Mouse (Mus musculus) bone marrow macrophage, adult 2 months (primary cell): ENCODE measurements around the gene Slc16a9. TPM values are rescaled to one million over a fixed set of nuclear protein-coding genes. Genes with fewer than 3 reads are reported as not detected.
A peak's percentile ranks its signal among the peaks of the same experiment; 100 is the strongest.

Source experiments
- H3K27ac ChIP-seq: 2 replicates; pipeline ENCODE4 v1.5.1; 2012; ENCODE audit warnings: low read depth, low read length; ENCODE audit not compliant: insufficient read depth
- H3K4me1 ChIP-seq: 2 replicates; pipeline ENCODE4 v1.6.1; 2012; ENCODE audit warnings: low read length; ENCODE audit not compliant: control insufficient read depth, insufficient read depth
- H3K4me3 ChIP-seq: 2 replicates; pipeline ENCODE4 v1.5.1; 2012; ENCODE audit warnings: mild to moderate bottlenecking, low read length, moderate library complexity; ENCODE audit not compliant: insufficient read depth
- CTCF ChIP-seq: IDR thresholded peaks from 2 replicates; pipeline ENCODE4 v1.5.1; 2012; ENCODE audit warnings: low read depth, mild to moderate bottlenecking, low read length, moderate library complexity
- POLR2A ChIP-seq: IDR thresholded peaks from 2 replicates; pipeline ENCODE4 v1.6.1; 2012; ENCODE audit warnings: mild to moderate bottlenecking, low read depth, low read length, borderline replicate concordance
- polyA plus RNA-seq: library from polyadenylated mRNA; stranded (reverse); fragments of >200 nt; gene quantifications from 2 replicates; pipeline ENCODE4 v1.2.4, GENCODE M21; 2012; ENCODE audit not compliant: missing spikeins, insufficient read depth, insufficient read length

Gene Slc16a9
- polyA plus RNA-seq, 1 experiment: 0.34 TPM

- Histone ChIP-seq H3K27ac (no peak overlapping the region), H3K4me1 (peaks cover 16% of the 10 kb centered on the region), H3K4me3 (peak overlapping the region; percentile 64)
- TF ChIP-seq CTCF (no peak), POLR2A (no peak)
Observed at GRCm38 (mm10) chr10:70245559-70245945, 652 bp downstream of the Slc16a9 start.

DNA sequence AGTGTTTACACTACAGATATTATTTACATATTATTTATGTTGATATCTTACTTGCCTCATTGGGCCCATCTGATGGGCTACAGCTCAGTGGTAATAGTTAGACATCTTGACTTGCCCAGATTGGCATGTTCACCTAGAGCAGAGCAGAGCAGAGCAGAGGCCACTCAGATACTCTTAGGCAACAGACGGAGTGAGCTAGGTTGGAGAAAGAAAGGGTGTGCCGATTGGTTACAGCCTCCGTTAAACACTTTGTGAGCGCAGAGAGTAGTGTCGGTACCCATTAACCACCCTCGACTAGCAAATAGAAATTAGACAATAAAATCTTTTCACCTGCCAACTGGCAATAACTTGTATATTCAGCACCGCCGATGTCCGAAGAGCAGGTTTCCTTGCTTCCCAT is 1.2 kb downstream of the Slc16a9 start:
- H3K4me3 ChIP-seq: no peak overlapping the region
- TF ChIP-seq POLR2A (no peak), CTCF (no peak)
- H3K4me1 ChIP-seq: peaks cover 18% of the 10 kb centered on the region
- H3K27ac ChIP-seq: no peak overlapping the region

- no peak overlapping the region for H3K4me3 ChIP-seq
- H3K27ac ChIP-seq: no peak overlapping the region
- no peak for TF ChIP-seq CTCF
- TF ChIP-seq POLR2A: no peak
- peaks cover 2% of the 10 kb centered on the region; the same call in 1 of the 2 replicates for H3K4me1 ChIP-seq
Observed at GRCm38 (mm10) chr10:70250354-70250753, 5.5 kb downstream of the Slc16a9 start.

DNA sequence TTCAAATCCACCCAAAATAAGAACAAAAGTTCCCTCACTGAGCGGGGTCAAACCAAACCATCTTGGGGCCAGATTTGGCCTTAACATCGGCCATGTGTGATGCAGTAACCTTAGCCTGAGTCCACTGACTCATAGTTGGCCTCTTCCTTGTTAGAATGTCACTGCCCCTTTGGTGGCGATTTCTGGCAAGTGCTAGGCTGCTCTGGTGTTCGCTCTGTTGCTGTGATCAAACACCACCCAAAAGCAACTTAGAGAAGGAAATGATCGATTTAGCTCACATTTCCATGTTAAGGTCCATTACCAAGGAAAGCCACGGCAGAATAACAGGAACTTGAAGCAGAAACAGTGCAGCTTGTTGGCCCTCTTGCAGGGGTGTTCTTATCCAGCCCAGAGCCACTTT is 5.9 kb downstream of the Slc16a9 start:
- H3K27ac ChIP-seq: no peak overlapping the region
- H3K4me3 ChIP-seq: no peak overlapping the region
- no peak for TF ChIP-seq CTCF
- TF ChIP-seq POLR2A: no peak
- H3K4me1 ChIP-seq: peaks cover 2% of the 10 kb centered on the region; the same call in 1 of the 2 replicates

DNA sequence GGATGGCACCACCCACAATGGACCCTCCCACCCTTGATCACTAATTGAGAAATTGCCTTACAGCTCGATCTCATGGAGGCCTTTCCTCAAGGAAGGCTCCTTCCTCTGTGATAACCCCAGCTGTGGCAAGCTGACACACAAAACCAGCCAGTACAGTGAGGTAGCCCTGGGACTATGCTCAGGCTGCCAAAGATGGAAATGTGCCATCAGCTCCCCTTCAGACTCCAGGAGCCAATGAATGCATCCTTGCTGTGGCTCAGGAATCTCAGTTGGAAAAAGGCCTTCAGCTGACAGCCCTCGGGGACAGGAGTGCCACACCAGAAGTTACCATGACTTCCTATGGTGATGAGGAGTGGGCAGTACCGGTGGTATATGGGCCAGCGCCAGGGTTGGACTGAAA is 9.8 kb downstream of the Slc16a9 start:
- H3K4me1 ChIP-seq: peaks cover 11% of the 10 kb centered on the region
- no peak for TF ChIP-seq POLR2A
- TF ChIP-seq CTCF: no peak
- H3K27ac ChIP-seq: no peak overlapping the region
- no peak overlapping the region for H3K4me3 ChIP-seq

DNA sequence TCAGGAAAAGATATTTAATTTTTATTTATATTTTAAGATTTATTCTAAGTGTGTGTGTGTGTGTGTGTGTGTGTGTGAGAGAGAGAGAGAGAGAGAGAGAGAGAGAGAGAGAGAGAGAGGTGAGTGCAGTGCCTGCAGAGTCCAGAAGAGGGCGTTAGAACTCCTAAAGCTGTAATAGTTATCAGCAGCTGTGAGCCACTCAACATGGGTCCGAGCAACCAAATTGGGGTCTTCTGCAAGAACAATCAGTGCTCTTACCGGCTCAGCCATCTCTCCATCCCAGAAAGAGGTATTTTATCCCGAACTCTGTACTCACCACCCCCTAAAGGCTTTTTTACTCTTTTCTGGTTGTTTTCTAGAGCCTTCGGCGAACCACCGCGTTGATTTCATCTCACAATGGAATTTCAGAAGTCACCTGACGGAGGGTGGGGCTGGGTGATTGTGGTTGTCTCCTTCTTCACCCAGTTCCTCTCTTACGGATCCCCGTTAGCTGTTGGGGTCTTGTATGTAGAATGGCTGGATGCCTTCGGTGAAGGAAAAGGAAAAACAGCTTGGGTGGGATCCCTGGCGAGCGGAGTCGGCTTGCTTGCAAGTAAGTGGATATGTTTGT is 10.8 kb downstream of the Slc16a9 start:
- Histone ChIP-seq H3K4me1 (peaks cover 10% of the 10 kb centered on the region), H3K27ac (no peak overlapping the region), H3K4me3 (no peak overlapping the region)
- no peak for TF ChIP-seq POLR2A
- TF ChIP-seq CTCF: no peak

- no peak for TF ChIP-seq CTCF
- no peak for TF ChIP-seq POLR2A
- Histone ChIP-seq H3K27ac (no peak overlapping the region), H3K4me3 (no peak overlapping the region), H3K4me1 (peaks cover 9% of the 10 kb centered on the region)
Observed at GRCm38 (mm10) chr10:70257029-70257428, 12.1 kb downstream of the Slc16a9 start.

GRCm38 (mm10) chr10:70260904-70261303 is 16.0 kb downstream of the Slc16a9 start:
- Histone ChIP-seq H3K27ac (no peak overlapping the region), H3K4me1 (peaks cover 9% of the 10 kb centered on the region), H3K4me3 (no peak overlapping the region)
- TF ChIP-seq CTCF (no peak), POLR2A (no peak)

DNA sequence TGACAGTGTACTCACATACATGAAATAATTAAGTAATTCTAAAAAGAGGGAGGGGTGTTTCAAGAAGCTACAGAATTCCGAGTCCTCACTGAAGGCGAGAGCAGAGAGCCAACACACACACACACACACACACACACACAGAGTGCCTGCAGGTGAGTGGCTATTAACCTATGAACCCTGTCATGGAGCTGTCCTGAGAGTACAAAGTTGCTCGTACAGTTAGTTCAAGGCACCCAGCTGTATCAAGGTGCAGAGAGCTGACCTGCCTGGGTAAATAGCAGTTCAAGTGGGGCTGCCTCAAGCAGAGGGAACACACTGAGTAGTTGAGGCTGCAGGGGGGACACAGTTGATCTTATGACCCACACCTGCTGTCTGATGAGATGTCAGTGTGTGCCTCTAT is 17.2 kb downstream of the Slc16a9 start:
- H3K27ac ChIP-seq: no peak overlapping the region
- TF ChIP-seq POLR2A (no peak), CTCF (no peak)
- H3K4me3 ChIP-seq: no peak overlapping the region
- peaks cover 3% of the 10 kb centered on the region for H3K4me1 ChIP-seq

DNA sequence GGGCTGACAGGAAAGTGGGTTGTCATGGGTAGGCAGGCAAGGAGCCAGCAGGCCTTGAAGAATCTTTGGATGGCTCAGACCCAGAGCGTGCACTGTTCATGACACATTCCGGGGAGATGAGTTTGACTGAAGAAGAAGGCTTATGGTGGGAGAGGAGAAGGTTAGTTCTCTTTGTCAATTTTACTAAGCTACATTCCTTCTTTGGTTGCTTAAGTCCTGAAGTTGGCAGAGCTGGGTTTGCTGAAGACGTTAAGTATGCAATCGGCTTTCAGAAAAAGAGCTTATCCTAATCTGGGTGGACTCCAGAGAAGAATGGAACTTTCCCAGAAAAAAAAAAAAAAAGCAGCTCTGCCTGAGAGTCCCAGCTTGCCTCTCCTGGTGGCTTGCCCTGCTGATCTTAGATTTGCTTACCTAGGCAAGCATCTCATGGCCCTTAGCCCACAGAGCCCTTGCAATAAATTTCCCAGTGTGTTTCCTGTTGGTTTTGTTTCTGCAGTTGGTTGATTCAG is 18.8 kb downstream of the Slc16a9 start:
- H3K4me1 ChIP-seq: no peaks in the 10 kb centered on the region; the same call in 1 of the 2 replicates
- TF ChIP-seq POLR2A (no peak), CTCF (no peak)
- H3K27ac ChIP-seq: no peak overlapping the region
- no peak overlapping the region for H3K4me3 ChIP-seq

DNA sequence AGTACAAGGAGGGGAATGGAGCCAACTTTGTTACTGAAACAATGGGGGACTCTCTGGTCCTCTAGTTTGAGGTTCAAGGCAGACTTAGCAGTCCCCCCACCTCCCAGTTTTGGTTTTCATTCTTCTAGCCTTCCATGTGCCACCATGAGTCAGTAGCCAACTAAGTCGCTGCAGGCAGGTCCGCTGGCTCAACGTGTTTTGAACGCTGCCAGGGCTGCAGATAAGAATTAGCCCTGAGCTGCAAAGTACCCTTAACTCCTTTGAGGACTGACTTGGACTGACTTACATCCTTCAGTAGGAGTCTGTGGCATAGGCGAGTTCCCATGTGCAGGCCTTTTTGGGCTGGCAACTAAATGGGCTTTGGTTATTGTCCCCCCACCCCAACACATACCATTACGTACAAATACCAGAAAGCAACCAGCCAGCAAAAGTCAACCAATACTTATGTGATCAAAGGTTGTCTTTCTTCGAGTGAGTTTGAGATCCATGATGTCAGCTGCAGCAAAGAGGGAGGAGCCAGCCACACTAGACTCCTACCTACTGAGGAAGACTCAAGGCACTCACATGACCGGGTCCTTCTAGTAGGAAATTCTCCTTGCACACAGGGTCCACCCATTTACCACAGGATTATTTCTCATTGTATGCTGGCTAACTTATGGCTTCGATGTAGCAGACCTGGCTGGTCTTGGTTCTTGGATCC is 19.6 kb downstream of the Slc16a9 start:
- H3K4me1 ChIP-seq: no peaks in the 10 kb centered on the region; the same call in 1 of the 2 replicates

More for the DNA sequence above, 19.6 kb downstream of the Slc16a9 start:
- Histone ChIP-seq H3K27ac (no peak overlapping the region), H3K4me3 (no peak overlapping the region)
- TF ChIP-seq POLR2A (no peak), CTCF (no peak)
